ENCODE assay signal across 16 mouse cellular contexts in the genomic region with DNA sequence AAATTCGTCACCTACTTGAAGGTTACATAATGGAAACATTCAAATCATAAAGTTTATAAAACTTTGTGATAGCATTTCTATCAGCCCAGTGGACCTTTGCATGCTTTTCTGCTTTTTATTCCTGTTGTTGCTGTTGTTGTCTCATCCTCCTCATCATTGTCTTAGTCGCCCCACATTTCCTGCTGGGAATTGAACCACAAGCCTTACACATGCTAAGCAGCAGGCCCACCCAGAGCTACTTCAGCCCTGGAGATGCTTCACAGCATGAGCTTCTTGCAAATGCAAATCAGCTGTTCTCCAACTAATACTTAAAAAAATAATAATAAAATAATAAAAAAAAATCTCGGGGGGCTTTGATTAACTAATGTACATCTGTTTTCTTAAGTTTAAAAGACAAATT. TPM values are rescaled to one million over a fixed set of nuclear protein-coding genes. Genes with fewer than 3 reads are reported as not detected.
"Had no signal": no experiment of that assay in that cellular context is flagged by ENCODE, and none has a peak within 500 bp of the region (broad histone marks: within the 10 kb centered on the region; RNA-seq: fewer than 3 reads in every experiment).

No protein-coding gene starts in this region.

- H3K4me2 ChIP-seq: lung, embryonic 14.5 days; midbrain, embryonic 12.5 days; neural tube, embryonic 12.5 days; stomach, embryonic 15.5 days had no signal

- H3K4me3 ChIP-seq: midbrain, embryonic 10.5 days; midbrain, embryonic 12.5 days; neural tube, embryonic 12.5 days; stomach, embryonic 15.5 days had no signal

- H3K27me3 ChIP-seq: midbrain, embryonic 12.5 days; neural tube, embryonic 12.5 days; stomach, embryonic 15.5 days had no signal

- ATAC-seq: midbrain, embryonic 16.5 days had no signal

- DNase-seq: lung, adult 18-20 months; lung, embryonic 14.5 days; lung, postnatal 10 days; lung, postnatal 4 days; midbrain, embryonic 14.5 days; right cerebral cortex, postnatal 14 days; thymus, adult 2 months; thymus, postnatal 25 days; thymus, postnatal 4 days had no signal

- H3K27ac ChIP-seq: midbrain, embryonic 10.5 days; midbrain, embryonic 12.5 days; neural tube, embryonic 12.5 days; stomach, embryonic 15.5 days; stomach, postnatal 0 days had no signal

- H3K9ac ChIP-seq: lung, embryonic 14.5 days; midbrain, embryonic 12.5 days; neural tube, embryonic 12.5 days; stomach, embryonic 15.5 days had no signal

- H3K36me3 ChIP-seq: midbrain, embryonic 10.5 days; midbrain, embryonic 12.5 days; neural tube, embryonic 12.5 days; stomach, embryonic 15.5 days had no signal

- H3K4me1 ChIP-seq: midbrain, embryonic 10.5 days; midbrain, embryonic 12.5 days; neural tube, embryonic 12.5 days; stomach, embryonic 15.5 days had no signal

- H3K9me3 ChIP-seq: midbrain, embryonic 10.5 days; midbrain, embryonic 12.5 days; neural tube, embryonic 12.5 days; stomach, embryonic 15.5 days had no signal

RNA-seq across cellular contexts. Expression of a gene that starts 8.5 kb away (rescaled TPM):
- total RNA-seq: monocyte, adult 5-6 weeks had no signal
